21 mouse cellular contexts compared by ENCODE assay signal in the genomic region with DNA sequence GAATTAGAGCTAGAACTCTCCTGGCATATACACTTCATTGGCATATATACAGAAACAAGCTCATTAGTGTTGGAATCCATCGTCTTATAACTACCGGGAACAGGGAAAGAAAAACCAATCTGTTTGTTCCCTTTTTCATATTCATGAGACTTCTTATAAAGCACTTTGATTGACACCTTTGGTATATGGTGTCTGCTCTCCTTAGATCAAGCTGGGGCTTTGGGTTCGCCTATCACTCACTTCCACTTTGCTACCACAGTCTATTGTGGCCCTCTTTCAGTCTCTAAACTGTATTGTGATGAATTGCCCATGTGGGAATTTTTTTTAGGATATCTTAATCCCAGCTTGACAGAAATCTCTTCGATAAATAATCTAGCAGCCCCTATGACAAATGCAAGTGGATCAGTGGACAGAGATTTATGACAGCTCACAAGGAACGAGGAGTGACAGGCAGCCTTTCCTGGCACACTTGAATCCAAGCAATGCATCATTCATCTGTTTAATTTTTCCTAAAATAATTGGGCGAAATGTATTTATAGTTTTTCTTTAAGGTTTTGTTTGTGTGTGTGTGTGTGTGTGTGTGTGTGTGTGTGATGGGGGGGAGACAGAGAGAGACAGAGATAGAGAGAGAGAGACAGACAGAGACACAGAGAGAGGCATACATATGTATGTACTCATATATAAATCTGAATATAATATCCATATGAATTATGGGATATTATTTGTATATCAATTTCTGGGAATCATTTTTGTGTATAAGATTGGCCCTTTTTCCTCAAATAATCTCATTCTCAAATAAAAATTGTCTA.
DNase-seq lines count a peak whose midpoint lies in the region; ATAC-seq and TF ChIP-seq lines count a peak whose summit lies in the region.
"Had no signal": no experiment of that assay in that cellular context is flagged by ENCODE, and none has a peak within 500 bp of the region (broad histone marks: within the 10 kb centered on the region; RNA-seq: fewer than 3 reads in every experiment).

No protein-coding gene starts in this region.

- H3K4me1 ChIP-seq in hindbrain, embryonic 12.5 days, result peaks cover 8% of the 10 kb centered on the region; the same call in 1 of the 2 replicates
- H3K4me1 ChIP-seq in hindbrain, embryonic 10.5 days (replicated peaks), result peaks cover 6% of the 10 kb centered on the region; the same call in 1 of the 2 replicates
- peaks cover 1% of the 10 kb centered on the region; the same call in 1 of the 2 replicates for H3K4me1 ChIP-seq in cortical plate, adult 2 months (ENCODE audit: control insufficient read depth, insufficient read depth, low read length)
- H3K4me1 ChIP-seq in hindbrain, embryonic 13.5 days (replicated peaks), result peaks cover 2% of the 10 kb centered on the region
- H3K4me1 ChIP-seq in midbrain, embryonic 16.5 days (ENCODE audit: control insufficient read depth, insufficient read depth, low read length), result peaks cover 10% of the 10 kb centered on the region
- H3K4me1 ChIP-seq: embryonic facial prominence, embryonic 10.5 days; heart, embryonic 13.5 days; limb, embryonic 13.5 days had no signal

- no peak overlapping the region for H3K27ac ChIP-seq in hindbrain, embryonic 12.5 days
- no peak overlapping the region for H3K27ac ChIP-seq in hindbrain, embryonic 10.5 days
- H3K27ac ChIP-seq in cortical plate, adult 2 months (ENCODE audit: insufficient read depth, low read length), result 0 out of 2 replicates have a peak overlapping the region, but pooled peaks have one; percentile 7
- H3K27ac ChIP-seq in hindbrain, embryonic 13.5 days, result 0 out of 2 replicates have a peak overlapping the region, but pooled peaks have one; percentile 8
- H3K27ac ChIP-seq in midbrain, embryonic 16.5 days (ENCODE audit: low read length), result 0 out of 2 replicates have a peak overlapping the region, but pooled peaks have one; percentile 7
- H3K27ac ChIP-seq in gastrocnemius, adult 2 months, result no peak overlapping the region
- H3K27ac ChIP-seq: embryonic facial prominence, embryonic 10.5 days; heart, embryonic 13.5 days; limb, embryonic 13.5 days; liver, embryonic 14.5 days had no signal

- 48% methylated on average over 6 of the region's 6 CpGs for WGBS in hindbrain, embryonic 12.5 days
- WGBS in hindbrain, embryonic 10.5 days, result 67% methylated on average over 6 of the region's 6 CpGs
- 38% methylated on average over 6 of the region's 6 CpGs for WGBS in hindbrain, embryonic 13.5 days
- WGBS in midbrain, embryonic 16.5 days, result 26% methylated on average over 6 of the region's 6 CpGs

- H3K27me3 ChIP-seq in hindbrain, embryonic 12.5 days, result no peaks in the 10 kb centered on the region
- no peaks in the 10 kb centered on the region for H3K27me3 ChIP-seq in hindbrain, embryonic 10.5 days (ENCODE audit: insufficient read depth, poor library complexity, severe bottlenecking)
- H3K27me3 ChIP-seq in hindbrain, embryonic 13.5 days, result no peaks in the 10 kb centered on the region
- H3K27me3 ChIP-seq in midbrain, embryonic 16.5 days (ENCODE audit: control insufficient read depth, insufficient read depth, low read depth, low read length), result no peaks in the 10 kb centered on the region
- H3K27me3 ChIP-seq: CH12.LX; heart, embryonic 13.5 days; limb, embryonic 13.5 days had no signal

- H3K9me3 ChIP-seq in hindbrain, embryonic 12.5 days (replicated peaks), result no peaks in the 10 kb centered on the region
- H3K9me3 ChIP-seq in hindbrain, embryonic 10.5 days, result no peaks in the 10 kb centered on the region
- no peaks in the 10 kb centered on the region for H3K9me3 ChIP-seq in hindbrain, embryonic 13.5 days
- no peaks in the 10 kb centered on the region for H3K9me3 ChIP-seq in midbrain, embryonic 16.5 days (replicated peaks; ENCODE audit: control insufficient read depth, low read length, poor library complexity, severe bottlenecking)
- H3K9me3 ChIP-seq: embryonic facial prominence, embryonic 10.5 days; heart, embryonic 13.5 days; limb, embryonic 13.5 days had no signal

- no peak overlapping the region for H3K4me2 ChIP-seq in hindbrain, embryonic 12.5 days (replicated peaks)
- no peak overlapping the region for H3K4me2 ChIP-seq in hindbrain, embryonic 13.5 days
- H3K4me2 ChIP-seq in midbrain, embryonic 16.5 days (ENCODE audit: low read length), result no peak overlapping the region
- H3K4me2 ChIP-seq: heart, embryonic 13.5 days; limb, embryonic 13.5 days had no signal

- intact Hi-C loops in gastrocnemius, adult 2 months (cut with DNase I), result no loop called here
- intact Hi-C loops in left cerebral cortex, postnatal 10 days (cut with DNase I), result loop anchor here (10.0 kb wide), 1 partner anchor 200 kb away; a partner anchor contains a TSS

- no peak overlapping the region for H3K4me3 ChIP-seq in hindbrain, embryonic 12.5 days
- H3K4me3 ChIP-seq in hindbrain, embryonic 10.5 days, result no peak overlapping the region
- H3K4me3 ChIP-seq in cortical plate, adult 2 months (ENCODE audit: insufficient read depth, low read length), result no peak overlapping the region
- no peak overlapping the region for H3K4me3 ChIP-seq in hindbrain, embryonic 13.5 days
- no peak overlapping the region for H3K4me3 ChIP-seq in midbrain, embryonic 16.5 days (ENCODE audit: low read depth, low read length)
- no peak overlapping the region for H3K4me3 ChIP-seq in gastrocnemius, adult 2 months
- H3K4me3 ChIP-seq: embryonic facial prominence, embryonic 10.5 days; heart, embryonic 13.5 days; limb, embryonic 13.5 days had no signal

- no peak for DNase-seq in hindbrain, embryonic 10.5 days (ENCODE audit: low spot score)
- DNase-seq in thymus, postnatal 14 days, result no peak
- no peak for DNase-seq in gastrocnemius, adult 2 months
- no peak for DNase-seq in left cerebral cortex, postnatal 10 days (ENCODE audit: extremely low spot score in 1 of 2, low spot score in 2 of 2)
- DNase-seq: adrenal gland, postnatal 36 days; cerebellum, adult 8-10 months; heart, adult 18-20 months; kidney, postnatal 36 days; layer of hippocampus, adult 9-11 months; right cerebral cortex, postnatal 14 days; spleen, adult 18-20 months; thymus, adult 18-20 months had no signal

- no peak for TF ChIP-seq POLR2A in cortical plate, adult 2 months (IDR thresholded peaks at IDR 0.05; ENCODE audit: extremely low read depth, insufficient read depth, low read length)

- no peak for TF ChIP-seq CTCF in cortical plate, adult 2 months (IDR thresholded peaks at IDR 0.05; ENCODE audit: extremely low read depth, insufficient read depth, low read length)
- TF ChIP-seq CTCF in gastrocnemius, adult 2 months (IDR thresholded peaks at IDR 0.05), result no peak

- ATAC-seq in hindbrain, embryonic 12.5 days (ENCODE audit: low FRiP score), result peak; percentile 88
- ATAC-seq in hindbrain, embryonic 13.5 days (ENCODE audit: low FRiP score), result peak; percentile 76
- peak; percentile 79 for ATAC-seq in midbrain, embryonic 16.5 days

- no peaks in the 10 kb centered on the region for H3K36me3 ChIP-seq in hindbrain, embryonic 12.5 days
- no peaks in the 10 kb centered on the region for H3K36me3 ChIP-seq in hindbrain, embryonic 10.5 days
- no peaks in the 10 kb centered on the region for H3K36me3 ChIP-seq in hindbrain, embryonic 13.5 days
- H3K36me3 ChIP-seq in midbrain, embryonic 16.5 days (ENCODE audit: control insufficient read depth, insufficient read depth, low read length), result no peaks in the 10 kb centered on the region
- H3K36me3 ChIP-seq: embryonic facial prominence, embryonic 10.5 days; heart, embryonic 13.5 days; limb, embryonic 13.5 days had no signal

- H3K9ac ChIP-seq in hindbrain, embryonic 12.5 days, result no peak overlapping the region
- no peak overlapping the region for H3K9ac ChIP-seq in hindbrain, embryonic 13.5 days
- H3K9ac ChIP-seq in midbrain, embryonic 16.5 days (ENCODE audit: low read depth, low read length), result no peak overlapping the region
- H3K9ac ChIP-seq: heart, embryonic 13.5 days; limb, embryonic 13.5 days; liver, embryonic 14.5 days had no signal

Comparison
In these comparisons a context has a peak if more than half of its experiments do, and no peak if none do; other contexts are left out.
1. H3K27ac ChIP-seq: peak in cortical plate, adult 2 months (single experiment), hindbrain, embryonic 13.5 days (single experiment) and midbrain, embryonic 16.5 days (single experiment); none in hindbrain, embryonic 12.5 days (single experiment), hindbrain, embryonic 10.5 days (single experiment) and gastrocnemius, adult 2 months (single experiment).
2. Peak in every context shown above with its lines, with median percentiles within 50 percentile points of each other: ATAC-seq.